Mouse (Mus musculus) stomach, postnatal 0 days (tissue): Measurements from ENCODE around the gene Samhd1.

Experiments
- CTCF ChIP-seq: IDR thresholded peaks from 2 replicates; pipeline ENCODE4 v1.5.1; 2016; ENCODE audit warnings: antibody characterized with exemption, low read depth, mild to moderate bottlenecking, moderate library complexity
- EP300 ChIP-seq: optimal IDR thresholded peaks from 2 replicates; pipeline ENCODE3; 2016; ENCODE audit warnings: antibody characterized with exemption

GRCm38 (mm10) chr2:157074772-157075171 is 60.3 kb downstream of the Samhd1 start:
- TF ChIP-seq EP300 (no peak), CTCF (no peak)
